Mouse (Mus musculus): ENCODE results near the gene Xrcc2. TPM values are rescaled to one million over a fixed set of nuclear protein-coding genes. Genes with fewer than 3 reads are reported as not detected.
"Not testable (repeated sequence)": the region's sequence is repeated elsewhere in the genome, so short reads cannot be mapped to it uniquely, and the experiment has no call there.

Gene Xrcc2
- polyA plus RNA-seq, 1 experiment from 2014 or later, result 1.6 TPM

DNA sequence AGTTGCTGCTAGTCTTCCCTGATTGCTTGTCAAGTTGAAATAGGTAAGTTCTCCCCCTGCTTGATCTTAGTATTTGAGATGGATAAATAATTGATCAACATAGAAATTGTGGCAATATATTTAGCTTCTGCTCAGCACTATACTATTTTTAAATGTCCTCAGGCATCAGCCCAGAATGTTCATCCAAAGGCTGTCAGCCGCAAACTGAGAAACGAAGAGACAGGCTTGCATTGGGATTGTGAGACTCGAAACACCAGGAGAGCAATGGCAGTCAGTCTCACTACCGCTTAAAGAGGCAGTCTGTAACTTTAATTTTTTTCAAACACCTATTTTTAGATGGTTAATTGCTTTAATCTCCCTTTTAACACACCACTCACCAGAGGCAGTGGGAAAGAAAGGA is 13.8 kb upstream of the Xrcc2 start:
- 91% methylated on average over 4 of the region's 4 CpGs for WGBS
- Histone ChIP-seq H3K27me3 (replicated peaks; ENCODE audit: control insufficient read depth, insufficient read depth, low read length) (no peaks in the 10 kb centered on the region), H3K9ac (ENCODE audit: low read depth, low read length) (no peak overlapping the region), H3K36me3 (ENCODE audit: control insufficient read depth, insufficient read depth) (no peaks in the 10 kb centered on the region), H3K4me1 (replicated peaks; ENCODE audit: control insufficient read depth, insufficient read depth, low read length) (no peaks in the 10 kb centered on the region), H3K9me3 (ENCODE audit: control insufficient read depth) (no peaks in the 10 kb centered on the region), H3K27ac (ENCODE audit: low read depth, low read length) (no peak overlapping the region), H3K4me3 (ENCODE audit: low read depth, low read length) (no peak overlapping the region), H3K4me2 (replicated peaks; ENCODE audit: low read depth) (no peak overlapping the region)
- no peak for ATAC-seq
- TF ChIP-seq CTCF (IDR thresholded peaks at IDR 0.05; ENCODE audit: low read depth), result no peak

DNA sequence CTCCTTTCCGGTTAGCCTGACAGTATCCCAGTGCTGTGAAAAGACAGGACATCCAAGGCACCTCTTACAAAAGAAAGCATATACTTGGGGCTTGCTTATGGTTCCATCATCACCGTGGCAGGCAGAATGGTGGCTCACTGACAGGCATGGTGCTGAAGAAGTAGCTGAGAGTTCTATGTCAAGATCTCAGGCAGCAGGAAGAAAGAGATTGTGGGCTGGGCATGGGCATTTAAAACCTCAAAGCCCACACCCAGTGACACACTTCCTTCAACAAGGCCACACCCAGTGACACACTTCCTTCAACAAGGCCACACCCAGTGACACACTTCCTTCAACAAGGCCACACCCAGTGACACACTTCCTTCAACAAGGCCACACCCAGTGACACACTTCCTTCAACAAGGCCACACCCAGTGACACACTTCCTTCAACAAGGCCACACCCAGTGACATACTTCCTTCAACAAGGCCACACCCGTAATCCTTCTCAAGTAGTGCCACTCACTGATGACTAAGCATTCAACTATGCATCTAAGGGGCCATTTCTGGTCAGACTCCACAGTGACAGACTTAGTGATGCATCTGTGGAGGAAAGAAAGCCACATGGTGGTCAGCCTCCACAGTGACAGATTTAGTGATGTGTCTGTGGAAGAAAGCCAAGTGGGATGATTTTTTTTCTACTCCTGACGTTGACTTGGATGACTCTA is 7.5 kb upstream of the Xrcc2 start:
- H3K9me3 ChIP-seq (ENCODE audit: control insufficient read depth); H3K9ac ChIP-seq (ENCODE audit: low read depth, low read length); H3K36me3 ChIP-seq (ENCODE audit: control insufficient read depth, insufficient read depth); ATAC-seq; H3K27me3 ChIP-seq (replicated peaks; ENCODE audit: control insufficient read depth, insufficient read depth, low read length); H3K4me1 ChIP-seq (replicated peaks; ENCODE audit: control insufficient read depth, insufficient read depth, low read length); H3K4me2 ChIP-seq (replicated peaks; ENCODE audit: low read depth); H3K4me3 ChIP-seq (ENCODE audit: low read depth, low read length); H3K27ac ChIP-seq (ENCODE audit: low read depth, low read length): not testable (repeated sequence)
- WGBS, result 91% methylated on average over 4 of the region's 4 CpGs

DNA sequence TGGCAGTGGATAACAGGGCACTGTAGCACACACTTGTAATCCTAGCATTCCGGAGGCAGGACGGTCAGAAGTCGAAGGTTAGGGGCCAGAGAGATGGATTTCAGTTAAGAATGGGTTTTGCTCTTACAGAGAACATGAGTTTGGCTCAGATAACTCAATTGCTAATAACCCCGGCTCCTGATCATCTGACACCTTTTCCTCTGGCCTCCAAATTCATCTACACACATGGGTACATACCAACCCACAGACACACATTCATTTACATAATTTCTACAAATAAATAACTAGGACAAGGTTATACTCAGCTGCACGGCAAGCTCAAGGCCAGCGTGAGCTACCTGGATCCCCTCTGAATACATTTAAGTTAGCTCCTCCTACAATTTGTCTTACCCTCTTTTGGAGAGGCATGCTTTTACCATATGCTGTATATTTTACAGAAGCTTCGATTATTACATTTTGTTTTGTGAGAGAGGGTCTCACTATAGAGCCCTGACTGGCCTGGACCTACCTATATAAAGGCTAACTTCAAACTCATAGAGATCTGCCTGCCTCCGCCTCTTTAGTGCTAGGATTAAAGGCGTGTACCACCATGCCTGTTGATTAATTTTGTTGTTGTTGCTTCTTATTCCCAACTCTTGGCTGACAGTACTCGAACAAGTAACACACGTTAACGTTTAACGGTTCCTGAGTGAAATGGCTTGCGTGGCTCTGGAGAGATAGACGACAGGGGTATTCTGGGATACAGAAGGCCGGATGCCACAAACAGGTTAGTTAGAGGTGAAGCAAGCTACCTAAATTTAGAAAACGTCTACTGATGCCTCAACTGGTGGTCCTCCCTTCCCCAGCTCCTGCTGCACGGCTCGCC is 691 bp downstream of the Xrcc2 start:
- Histone ChIP-seq H3K9ac (ENCODE audit: low read depth, low read length) (peak overlapping the region; percentile 43), H3K27me3 (replicated peaks; ENCODE audit: control insufficient read depth, insufficient read depth, low read length) (no peaks in the 10 kb centered on the region), H3K4me1 (replicated peaks; ENCODE audit: control insufficient read depth, insufficient read depth, low read length) (peaks cover 5% of the 10 kb centered on the region; the same call in 1 of the 2 replicates), H3K9me3 (ENCODE audit: control insufficient read depth) (no peaks in the 10 kb centered on the region), H3K4me3 (ENCODE audit: low read depth, low read length) (peak overlapping the region; percentile 67), H3K36me3 (ENCODE audit: control insufficient read depth, insufficient read depth) (no peaks in the 10 kb centered on the region), H3K4me2 (replicated peaks; ENCODE audit: low read depth) (peak overlapping the region; percentile 74), H3K27ac (ENCODE audit: low read depth, low read length) (no peak overlapping the region)
- TF ChIP-seq CTCF (IDR thresholded peaks at IDR 0.05; ENCODE audit: low read depth), result no peak
- peak; percentile 29; the same call in 1 of the 2 replicates for ATAC-seq
- 18% methylated on average over 19 of the region's 19 CpGs for WGBS

GRCm38 (mm10) chr5:25697941-25698340 is 7.7 kb downstream of the Xrcc2 start:
- Histone ChIP-seq H3K36me3 (ENCODE audit: control insufficient read depth, insufficient read depth) (peaks cover 3% of the 10 kb centered on the region; the same call in 1 of the 2 replicates), H3K27me3 (replicated peaks; ENCODE audit: control insufficient read depth, insufficient read depth, low read length) (no peaks in the 10 kb centered on the region), H3K4me1 (replicated peaks; ENCODE audit: control insufficient read depth, insufficient read depth, low read length) (no peaks in the 10 kb centered on the region), H3K4me2 (replicated peaks; ENCODE audit: low read depth) (no peak overlapping the region), H3K9ac (ENCODE audit: low read depth, low read length) (no peak overlapping the region), H3K9me3 (ENCODE audit: control insufficient read depth) (no peaks in the 10 kb centered on the region), H3K4me3 (ENCODE audit: low read depth, low read length) (no peak overlapping the region), H3K27ac (ENCODE audit: low read depth, low read length) (no peak overlapping the region)
- no peak for ATAC-seq
- no peak for TF ChIP-seq CTCF (IDR thresholded peaks at IDR 0.05; ENCODE audit: low read depth)
- WGBS, result 88% methylated on average over 7 of the region's 7 CpGs

- Histone ChIP-seq H3K4me1 (replicated peaks; ENCODE audit: control insufficient read depth, insufficient read depth, low read length) (no peaks in the 10 kb centered on the region), H3K36me3 (ENCODE audit: control insufficient read depth, insufficient read depth) (peaks cover 3% of the 10 kb centered on the region; the same call in 1 of the 2 replicates), H3K27me3 (replicated peaks; ENCODE audit: control insufficient read depth, insufficient read depth, low read length) (no peaks in the 10 kb centered on the region), H3K9me3 (ENCODE audit: control insufficient read depth) (no peaks in the 10 kb centered on the region), H3K4me3 (ENCODE audit: low read depth, low read length) (no peak overlapping the region), H3K27ac (ENCODE audit: low read depth, low read length) (no peak overlapping the region), H3K4me2 (replicated peaks; ENCODE audit: low read depth) (no peak overlapping the region), H3K9ac (ENCODE audit: low read depth, low read length) (no peak overlapping the region)
- ATAC-seq, result no peak
- no peak for TF ChIP-seq CTCF (IDR thresholded peaks at IDR 0.05; ENCODE audit: low read depth)
- 90% methylated on average over 7 of the region's 7 CpGs for WGBS
Observed at GRCm38 (mm10) chr5:25696256-25696655, 9.4 kb downstream of the Xrcc2 start.

DNA sequence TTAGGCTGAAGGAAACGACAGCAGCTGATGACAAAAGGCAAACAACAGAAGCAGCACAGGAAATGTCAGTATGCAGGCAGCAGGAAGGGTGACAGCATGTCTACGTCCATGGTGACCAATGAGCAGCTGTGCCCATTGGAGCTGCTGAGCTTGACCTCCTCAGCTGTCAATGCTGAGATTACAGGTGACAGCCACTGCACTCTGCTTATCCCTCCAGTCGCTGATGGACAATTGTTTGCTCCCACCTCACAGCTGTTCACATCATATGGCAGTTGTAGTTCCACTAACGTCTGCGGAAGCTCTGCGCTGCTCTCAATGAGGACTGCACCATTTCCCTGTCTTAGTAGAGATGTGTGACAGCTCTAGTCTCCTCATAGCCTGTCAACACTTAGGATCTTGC is 9.8 kb downstream of the Xrcc2 start:
- WGBS, result 77% methylated on average over 6 of the region's 6 CpGs
- H3K4me1 ChIP-seq (replicated peaks; ENCODE audit: control insufficient read depth, insufficient read depth, low read length), result no peaks in the 10 kb centered on the region
- H3K4me3 ChIP-seq (ENCODE audit: low read depth, low read length), result no peak overlapping the region
- H3K9ac ChIP-seq (ENCODE audit: low read depth, low read length), result no peak overlapping the region
- TF ChIP-seq CTCF (IDR thresholded peaks at IDR 0.05; ENCODE audit: low read depth), result no peak
- H3K27ac ChIP-seq (ENCODE audit: low read depth, low read length), result no peak overlapping the region
- peaks cover 3% of the 10 kb centered on the region; the same call in 1 of the 2 replicates for H3K36me3 ChIP-seq (ENCODE audit: control insufficient read depth, insufficient read depth)
- no peaks in the 10 kb centered on the region for H3K27me3 ChIP-seq (replicated peaks; ENCODE audit: control insufficient read depth, insufficient read depth, low read length)
- no peaks in the 10 kb centered on the region for H3K9me3 ChIP-seq (ENCODE audit: control insufficient read depth)
- no peak for ATAC-seq
- no peak overlapping the region for H3K4me2 ChIP-seq (replicated peaks; ENCODE audit: low read depth)

All from intestine, postnatal 0 days (tissue).